Mouse (Mus musculus): ENCODE data around the gene 1700010B08Rik. TPM values are rescaled to one million over a fixed set of nuclear protein-coding genes. Genes with fewer than 3 reads are reported as not detected.

The 1700010B08Rik gene
- total RNA-seq, 2 experiments from 2014 or later, result not detected

DNA sequence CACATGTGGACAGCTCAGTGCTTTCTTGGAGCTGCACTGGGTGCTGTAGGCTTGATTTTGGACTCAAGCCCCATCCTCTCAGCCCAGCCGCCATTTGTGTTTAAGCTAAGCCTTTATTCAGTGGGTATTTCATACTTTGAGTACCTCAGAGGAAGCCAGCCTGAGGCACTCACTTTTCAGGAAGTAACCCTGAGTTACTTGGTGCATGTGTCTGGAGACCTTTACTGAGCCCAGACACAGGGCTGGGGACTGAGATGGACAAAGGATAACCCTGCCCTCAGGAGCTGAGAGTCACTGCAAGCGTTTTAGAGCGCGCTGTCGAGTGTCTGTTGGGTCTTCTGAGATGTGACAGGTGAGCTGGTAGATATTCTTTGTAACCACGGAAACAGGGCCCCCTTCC lies 41.4 kb downstream of the 1700010B08Rik start:
- no peak for ATAC-seq (replicated peaks; ENCODE audit: low FRiP score, poor library complexity, severe bottlenecking)

GRCm38 (mm10) chr2:173764629-173765028 lies 45.4 kb downstream of the 1700010B08Rik start:
- no peak for ATAC-seq (replicated peaks; ENCODE audit: low FRiP score, poor library complexity, severe bottlenecking)

- ATAC-seq (replicated peaks; ENCODE audit: low FRiP score, poor library complexity, severe bottlenecking), result no peak
These were observed 48.9 kb downstream of the 1700010B08Rik start for GRCm38 (mm10) chr2:173767959-173768595.

- ATAC-seq (replicated peaks; ENCODE audit: low FRiP score, poor library complexity, severe bottlenecking), result no peak
These were observed 50.0 kb downstream of the 1700010B08Rik start for GRCm38 (mm10) chr2:173769183-173769582.

GRCm38 (mm10) chr2:173770620-173771019 lies 51.4 kb downstream of the 1700010B08Rik start:
- ATAC-seq (replicated peaks; ENCODE audit: low FRiP score, poor library complexity, severe bottlenecking), result no peak

Other genes with a start within 250 kb of the 1700010B08Rik start
- gene 1700021F07Rik, start 196.8 kb upstream of the 1700010B08Rik start, total RNA-seq (2015; ENCODE audit: low replicate concordance), result not detected in 2 replicates
- not detected in 2 replicates for gene 1700021F07Rik, start 196.8 kb upstream of the 1700010B08Rik start, total RNA-seq (2017; ENCODE audit: low replicate concordance)
- not detected in 2 replicates for gene Ankrd60, start 141.1 kb upstream of the 1700010B08Rik start, total RNA-seq (2015; ENCODE audit: low replicate concordance)
- not detected in 2 replicates for gene Ankrd60, start 141.1 kb upstream of the 1700010B08Rik start, total RNA-seq (2017; ENCODE audit: low replicate concordance)
- gene Rab22a, start 59.7 kb upstream of the 1700010B08Rik start, total RNA-seq (2015; ENCODE audit: low replicate concordance), result 10.1 and 15.9 TPM in 2 replicates
- gene Rab22a, start 59.7 kb upstream of the 1700010B08Rik start, total RNA-seq (2017; ENCODE audit: low replicate concordance), result 7.1 and 9.9 TPM in 2 replicates
- gene Vapb, start 18.1 kb downstream of the 1700010B08Rik start, total RNA-seq (2015; ENCODE audit: low replicate concordance), result 3.6 and 5.9 TPM in 2 replicates
- 19.5 and 21.2 TPM in 2 replicates for gene Vapb, start 18.1 kb downstream of the 1700010B08Rik start, total RNA-seq (2017; ENCODE audit: low replicate concordance)